9 mouse cellular contexts compared by ENCODE assay signal in genomic region chr7:143832196-143832595, GRCm38 (mm10). TPM values are rescaled to one million over a fixed set of nuclear protein-coding genes. Genes with fewer than 3 reads are reported as not detected.
DNase-seq lines count a peak whose midpoint lies in the region.
"Had no signal": no experiment of that assay in that cellular context is flagged by ENCODE, and none has a peak within 500 bp of the region (broad histone marks: within the 10 kb centered on the region; RNA-seq: fewer than 3 reads in every experiment).

No protein-coding gene starts in this region.

- peak; percentile 92 for DNase-seq in heart, adult 11 months
- DNase-seq in heart, adult 8-10 months (ENCODE audit: low spot score): no peak
- peak; percentile 65 for DNase-seq in 3134 (ENCODE audit: extremely low read depth, insufficient read length, low spot score)
- peak; percentile 87 for DNase-seq in adrenal gland, postnatal 14 days
- DNase-seq in lung, postnatal 25 days (ENCODE audit: low spot score): peak; percentile 23
- no peak for DNase-seq in embryo, embryonic 11 days
- no peak for DNase-seq in kidney, postnatal 14 days
- DNase-seq in right cerebral cortex, postnatal 25 days: no peak

RNA-seq across cellular contexts. Expression of gene Dhcr7, which starts 9.3 kb away (rescaled TPM):
- 1 to 10 TPM; 4.9 to 6.7 (median 5.5) TPM for total RNA-seq in heart, adult 8-10 months (2022)
- 498 and 535 TPM in 2 replicates for total RNA-seq in adrenal gland, postnatal 14 days (2021)

RNA-seq across cellular contexts. Expression of gene Nadsyn1, which starts 9.5 kb away (rescaled TPM):
- 1 to 10 TPM; 4.9 to 6.3 (median 5.2) TPM for total RNA-seq in heart, adult 8-10 months (2022)
- total RNA-seq in adrenal gland, postnatal 14 days (2021): 12.7 and 16.3 TPM in 2 replicates

RNA-seq across cellular contexts. Expression of gene Gm498, which starts 34.4 kb away (rescaled TPM):
- not detected for total RNA-seq in heart, adult 8-10 months (2022)
- not detected in 2 replicates for total RNA-seq in adrenal gland, postnatal 14 days (2021)
- total RNA-seq: layer of hippocampus, adult 18-20 months had no signal

RNA-seq across cellular contexts. Expression of gene Mrgpre, which starts 47.9 kb away (rescaled TPM):
- total RNA-seq in heart, adult 8-10 months (2022): 1 to 10 TPM; 1.6 to 1.8 (median 1.6) TPM
- total RNA-seq in adrenal gland, postnatal 14 days (2021): 2.1 and 2.7 TPM in 2 replicates

Comparison
In these comparisons a context has a peak if more than half of its experiments do, and no peak if none do; other contexts are left out.
1. DNase-seq: peak in heart, adult 11 months (single experiment), 3134 (single experiment), adrenal gland, postnatal 14 days (single experiment) and lung, postnatal 25 days (single experiment); none in heart, adult 8-10 months (single experiment), embryo, embryonic 11 days (single experiment), kidney, postnatal 14 days (single experiment) and right cerebral cortex, postnatal 25 days (single experiment).
2. RNA of gene Dhcr7, which starts 9.3 kb away (total RNA-seq): 498 to 535 TPM in adrenal gland, postnatal 14 days; 4.9 to 6.7 TPM in heart, adult 8-10 months; every median in the first group is over 10 times any median in the second.